Mouse (Mus musculus) gastrocnemius, postnatal 14 days (tissue): Measurements from ENCODE around the gene Cd2ap. TPM values are rescaled to one million over a fixed set of nuclear protein-coding genes. Genes with fewer than 3 reads are reported as not detected.
"Not testable (repeated sequence)": the region's sequence is repeated elsewhere in the genome, so short reads cannot be mapped to it uniquely, and the experiment has no call there.

Experiments
- DNase-seq: peaks from one replicate; pipeline ENCODE4 v3.0.0; 2021; ENCODE audit warnings: mixed read lengths
- intact Hi-C: fragments of 180-260 bp; cut with DNase I; formaldehyde crosslinking; loops from one replicate; pipeline ENCODE4 v1.15.1; 2025; ENCODE audit warnings: low total_unique reads
- long read RNA-seq, 2 experiments: library from polyadenylated mRNA; stranded (forward); transcript quantifications; one replicate each; pipeline ENCODE4 v2.0.0; 2021
- total RNA-seq, 2 experiments: library from RNA; stranded (reverse); gene quantifications; 2 replicates each; pipeline ENCODE4 v1.2.3; 2021

Gene Cd2ap
- total RNA-seq = 10 to 100 TPM; 18.0 to 20.7 TPM
- long read RNA-seq, experiment 1, full-length matches to known transcripts = 3 of 7 reads
- long read RNA-seq, experiment 1, partial matches to known transcripts = 3 of 7 reads
- long read RNA-seq, experiment 1, other reads (novel, unspliced or antisense) = 1 of 7 reads
- long read RNA-seq, experiment 2, full-length matches to known transcripts = 3 of 7 reads
- long read RNA-seq, experiment 2, partial matches to known transcripts = 2 of 7 reads
- long read RNA-seq, experiment 2, other reads (novel, unspliced or antisense) = 2 of 7 reads

DNA sequence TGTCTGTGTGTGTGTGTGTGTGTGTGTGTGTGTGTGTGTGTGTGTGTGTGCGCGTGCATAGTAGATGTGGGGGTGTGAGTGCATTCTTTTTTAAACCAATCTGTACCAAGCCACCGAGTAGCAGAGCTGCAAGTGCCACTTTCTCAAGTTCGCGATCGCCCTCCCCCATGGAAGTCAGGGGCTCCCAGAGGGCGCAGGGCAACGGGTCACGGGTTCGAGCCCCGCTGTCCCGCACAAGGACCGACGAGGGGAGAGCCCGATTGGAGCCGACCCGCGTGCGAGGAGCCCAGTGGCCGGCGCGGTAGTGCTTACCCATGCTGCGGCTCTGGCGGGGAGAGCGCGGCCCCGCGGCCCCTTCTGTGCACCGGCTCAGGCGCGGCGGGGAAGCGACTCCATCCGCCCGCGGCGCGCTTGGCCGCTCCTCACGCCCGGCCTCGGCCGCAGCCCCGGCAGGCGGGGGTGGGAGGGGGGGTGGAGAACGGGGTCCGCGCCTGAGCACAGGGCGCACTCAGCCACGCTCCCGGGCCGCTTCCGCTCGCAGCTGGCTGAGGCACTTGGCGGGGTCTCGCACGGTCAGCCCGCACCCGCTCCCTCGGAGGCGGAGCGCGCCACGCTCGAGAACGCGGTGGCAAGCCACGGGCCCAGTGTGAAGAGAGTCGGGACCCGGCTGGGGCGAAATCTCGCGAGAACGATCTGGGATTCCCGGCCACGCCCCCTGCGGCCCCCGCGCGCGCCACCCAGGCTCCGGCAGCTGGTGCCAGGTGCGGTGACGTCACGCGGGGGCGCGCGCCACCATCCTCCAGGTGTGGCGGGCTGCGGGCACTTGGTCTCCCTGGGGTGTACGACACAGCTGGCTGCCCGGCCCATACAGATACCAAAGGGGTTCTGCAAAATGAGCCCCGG is at the start of gene Cd2ap:
Cd2ap (minus strand) TSS at position 665 of the 903 bp plus-strand sequence.
- intact Hi-C loops = no loop called here
- peak; percentile 96 for DNase-seq

DNA sequence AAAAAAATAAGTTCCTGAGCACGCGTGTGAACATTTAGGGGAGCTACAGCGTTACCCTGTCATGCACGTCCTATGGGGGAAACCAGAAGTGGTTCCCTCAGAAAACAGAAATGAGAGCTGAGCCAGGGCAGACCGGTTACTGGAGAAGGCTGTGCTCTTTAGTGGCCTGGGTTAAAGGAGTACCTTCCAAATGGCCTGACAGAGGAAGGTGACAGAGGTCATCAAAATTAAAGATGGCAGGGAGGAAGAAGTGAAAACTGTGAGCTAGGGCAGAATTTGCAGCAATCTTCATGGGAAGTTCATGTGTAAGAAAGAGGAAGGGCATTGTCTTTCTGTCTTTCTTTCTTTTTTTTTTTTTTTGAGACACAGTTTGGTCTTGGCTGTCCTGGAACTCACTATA is 48.3 kb upstream of the Cd2ap start:
- intact Hi-C loops = no loop called here

DNA sequence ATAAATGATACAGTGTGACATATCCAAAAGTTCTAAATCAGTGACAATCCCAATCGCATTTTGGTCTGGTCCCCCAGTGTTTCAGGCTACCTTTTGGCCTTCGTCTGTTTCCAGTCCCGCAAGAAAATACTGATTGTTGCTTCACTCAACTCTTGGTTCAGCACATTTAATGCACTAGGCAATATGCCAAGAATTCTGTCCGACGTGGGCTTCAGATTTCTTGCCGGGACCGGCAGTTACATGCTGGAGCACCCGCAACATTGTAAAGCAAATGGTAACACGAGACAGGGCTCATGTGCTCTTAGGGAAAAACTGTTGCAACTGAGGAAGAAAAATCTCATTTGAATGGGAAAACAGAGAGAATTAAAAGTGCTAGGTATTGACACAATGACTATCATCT is 42.3 kb upstream of the Cd2ap start:
- DNase-seq = no peak
- intact Hi-C loops = no loop called here

More for the DNA sequence above, 48.3 kb upstream of the Cd2ap start:
- no peak for DNase-seq

DNA sequence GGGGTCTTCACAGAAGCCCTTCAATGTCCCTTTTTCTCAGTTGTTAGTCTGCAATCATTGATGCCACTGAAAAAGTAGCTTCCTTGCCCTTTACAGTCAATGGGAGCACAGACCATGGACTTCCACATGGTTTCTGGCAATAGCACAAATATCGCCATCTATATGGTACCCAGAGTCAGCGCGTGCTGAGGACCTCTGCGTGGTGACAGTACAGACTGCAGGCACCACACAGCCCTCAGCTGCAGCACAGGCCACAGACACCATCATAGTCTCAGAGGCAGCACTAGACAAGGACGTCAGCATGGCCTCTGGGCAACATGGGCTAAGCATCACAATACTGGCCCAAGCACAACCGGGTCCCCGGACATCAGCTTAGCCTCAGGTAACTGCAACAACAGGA is 38.3 kb upstream of the Cd2ap start:
- DNase-seq = no peak
- intact Hi-C loops = no loop called here

DNA sequence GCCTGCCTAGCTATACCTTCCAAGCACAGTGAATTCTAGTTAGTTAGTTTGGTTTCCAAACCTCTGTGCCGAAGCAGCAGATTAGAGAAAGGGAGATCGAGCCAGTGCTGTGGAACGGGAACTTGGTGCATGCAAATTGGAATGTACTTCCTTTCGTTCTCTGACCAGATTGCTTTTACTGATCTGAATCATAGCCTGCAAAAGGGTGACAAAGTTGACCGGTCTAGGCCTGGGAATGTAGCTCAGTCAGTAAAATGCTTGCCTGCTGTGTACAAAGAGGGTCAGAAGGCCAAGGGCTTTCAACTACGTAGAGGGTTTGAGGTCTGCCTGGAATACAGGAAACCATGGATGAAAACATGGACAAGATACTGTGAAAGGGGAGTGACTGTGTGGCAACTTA is 35.7 kb upstream of the Cd2ap start:
- DNase-seq = no peak
- intact Hi-C loops = no loop called here

DNA sequence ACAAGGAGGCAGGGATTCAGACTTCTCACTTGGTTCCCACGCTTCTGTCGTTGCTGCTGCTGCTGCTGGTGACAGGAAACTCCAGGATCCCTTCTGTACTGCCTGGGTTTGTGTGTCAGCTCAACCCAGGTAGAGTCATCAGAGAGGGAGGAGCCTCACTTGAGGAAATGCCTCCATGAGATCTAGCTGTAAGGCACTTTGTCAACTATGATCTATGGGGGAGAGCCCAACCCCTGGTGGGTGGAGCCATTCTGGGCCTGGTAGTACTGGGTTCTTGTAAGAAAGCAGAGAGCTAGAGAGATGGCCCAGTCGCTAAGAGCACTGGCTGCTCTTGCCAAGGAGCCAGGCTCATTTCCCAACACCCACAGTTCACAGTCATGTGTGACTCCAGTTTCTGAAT is 34.0 kb upstream of the Cd2ap start:
- intact Hi-C loops = no loop called here
- no peak for DNase-seq

DNA sequence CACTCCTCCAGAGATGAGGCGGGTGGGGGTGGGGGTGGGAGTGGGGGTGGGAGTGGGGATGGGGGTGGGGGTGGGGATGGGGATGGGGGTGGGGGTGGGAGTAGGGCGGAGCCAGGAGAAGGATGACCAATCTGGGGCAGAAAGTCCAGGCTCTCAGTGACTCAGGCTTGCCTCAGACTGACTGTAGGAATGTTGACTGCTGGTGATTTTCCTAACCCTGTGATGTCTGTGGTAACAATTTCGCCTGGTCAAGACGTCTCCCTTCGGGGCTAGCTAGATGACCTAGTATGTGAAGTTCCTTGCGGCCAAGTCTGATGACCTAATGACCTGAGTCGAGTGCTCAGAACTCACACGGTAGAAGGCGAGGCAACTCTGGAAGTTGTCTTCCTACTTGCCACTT is 32.9 kb upstream of the Cd2ap start:
- intact Hi-C loops = no loop called here
- no peak for DNase-seq

DNA sequence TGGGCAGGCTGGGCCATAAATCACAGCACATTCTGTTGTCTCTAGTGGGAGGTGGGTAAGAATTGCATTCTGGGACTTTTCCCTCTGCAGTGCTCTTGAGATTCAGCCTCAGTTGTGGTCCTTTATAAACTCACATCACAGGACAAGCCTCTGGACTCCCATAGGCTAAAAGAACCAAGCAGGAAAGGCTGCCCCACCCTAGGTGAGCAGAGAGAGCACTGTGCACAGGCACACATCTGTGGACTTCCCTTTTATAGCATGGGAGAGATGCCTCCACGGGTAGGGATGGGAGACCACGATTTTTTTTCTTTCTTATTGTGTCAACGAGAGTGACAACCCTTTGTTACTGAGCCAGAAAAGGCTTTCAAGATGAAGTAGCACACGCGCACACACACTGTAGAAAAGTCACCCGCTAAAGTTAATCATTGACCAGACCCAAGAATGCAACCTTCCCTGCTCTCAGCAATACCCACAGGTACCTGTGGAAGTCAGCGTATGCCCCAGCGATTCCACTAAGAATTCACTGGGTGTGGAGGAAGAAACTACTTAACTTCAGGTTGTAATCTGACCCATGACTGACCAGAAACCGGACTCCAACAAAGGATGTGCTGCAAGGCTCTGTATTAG is 32.4 kb upstream of the Cd2ap start:
- DNase-seq = no peak
- intact Hi-C loops = no loop called here

DNA sequence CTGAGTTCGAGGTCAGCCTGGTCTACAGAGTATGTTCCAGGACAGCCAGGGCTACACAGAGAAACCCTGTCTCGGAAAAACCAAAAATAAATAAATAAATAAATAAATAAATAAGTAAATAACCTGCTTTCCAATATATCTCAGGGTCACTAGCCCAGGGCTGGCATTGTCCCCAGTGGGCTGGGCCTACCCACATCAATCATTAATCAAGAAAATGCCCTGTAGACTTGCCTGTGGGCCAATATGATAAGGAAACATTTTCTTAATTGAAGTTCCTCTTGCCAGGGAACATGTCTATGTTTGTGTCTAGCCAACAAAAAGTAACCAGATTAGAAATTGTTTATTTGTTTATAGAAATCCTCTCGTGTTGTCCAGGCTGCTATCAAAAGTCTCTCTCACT is 31.7 kb upstream of the Cd2ap start:
- no peak for DNase-seq
- intact Hi-C loops = no loop called here

DNA sequence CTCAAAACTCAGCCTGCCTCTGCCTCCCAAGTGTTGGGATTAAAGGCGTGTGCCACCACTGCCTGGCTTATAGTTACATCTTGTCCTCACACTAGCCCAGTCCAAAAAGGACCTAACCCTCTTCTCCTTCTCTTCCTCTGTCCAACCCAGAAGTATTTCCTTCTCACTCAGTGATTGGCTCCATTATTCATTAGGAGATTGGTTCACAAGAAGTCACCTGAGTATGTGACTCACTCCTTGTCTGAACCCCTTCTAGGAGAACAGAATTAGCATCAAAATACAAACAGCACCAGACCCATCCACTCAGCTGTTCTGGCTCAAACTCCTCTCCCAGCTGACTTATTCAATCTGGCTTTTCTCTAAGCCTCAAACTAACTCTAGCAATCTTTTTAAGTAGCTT is 30.0 kb upstream of the Cd2ap start:
- DNase-seq, intact Hi-C loops: not testable (repeated sequence)

DNA sequence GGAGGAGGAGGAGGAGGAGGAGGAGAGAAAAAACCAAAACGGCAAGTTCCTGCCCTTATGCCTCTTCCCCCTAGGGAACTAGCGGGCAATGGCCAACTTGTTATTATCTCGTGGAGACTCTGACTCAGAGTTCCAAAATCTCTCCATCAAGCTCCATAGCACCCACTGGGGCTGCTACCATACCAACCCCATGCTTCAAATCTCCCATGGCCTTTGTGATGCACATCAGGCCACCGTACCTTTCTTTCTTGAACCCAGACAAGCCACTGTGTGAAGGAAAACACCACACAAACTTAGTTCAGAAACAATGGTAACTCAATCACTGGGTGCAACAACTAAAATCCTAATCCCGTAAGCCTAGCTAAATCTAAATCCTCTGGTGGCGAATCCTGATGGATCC is 29.5 kb upstream of the Cd2ap start:
- DNase-seq = no peak
- intact Hi-C loops = no loop called here

DNA sequence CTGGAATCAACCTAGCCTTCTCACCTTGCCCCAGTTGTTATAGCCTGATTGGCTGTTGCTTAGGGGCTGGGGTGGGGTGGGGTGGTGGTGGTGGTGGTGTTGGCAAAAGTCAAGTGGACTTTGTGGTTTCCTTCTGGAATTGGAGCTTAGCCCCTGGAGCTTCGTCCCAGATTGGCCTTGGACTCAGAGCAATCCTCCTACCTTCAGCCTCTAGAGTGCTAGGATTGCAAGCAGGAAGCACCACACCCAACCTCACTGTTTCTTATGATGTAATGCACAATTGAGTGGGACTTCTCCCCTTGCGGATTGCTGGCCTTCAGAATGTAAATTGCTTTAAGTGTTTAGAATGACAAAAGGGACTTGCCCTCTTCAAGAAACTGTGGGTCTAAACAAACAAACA is 24.3 kb upstream of the Cd2ap start:
- DNase-seq = no peak

DNA sequence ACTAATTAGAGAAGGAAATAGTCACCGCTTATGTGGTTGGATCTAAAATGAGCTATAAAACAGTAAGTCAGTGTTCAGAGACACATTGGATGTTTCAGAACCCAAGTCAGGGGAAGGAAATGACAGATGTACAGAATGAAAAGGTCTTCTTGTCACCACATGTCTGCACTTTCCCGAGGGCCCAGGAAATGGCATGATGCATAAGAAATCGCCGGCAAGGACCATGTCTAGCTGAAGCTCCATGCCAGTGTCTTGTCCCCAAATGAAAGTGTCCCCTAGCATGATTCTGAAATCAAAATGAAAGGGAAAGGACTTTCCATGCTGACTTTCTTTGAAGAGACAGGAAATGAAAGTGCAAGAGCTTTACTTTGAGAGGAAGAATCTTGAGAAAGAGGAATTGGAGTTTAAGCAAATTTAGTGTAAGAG is 10.8 kb upstream of the Cd2ap start:
- no peak for DNase-seq
- intact Hi-C loops = no loop called here

More for the DNA sequence above, 24.3 kb upstream of the Cd2ap start:
- intact Hi-C loops = no loop called here

DNA sequence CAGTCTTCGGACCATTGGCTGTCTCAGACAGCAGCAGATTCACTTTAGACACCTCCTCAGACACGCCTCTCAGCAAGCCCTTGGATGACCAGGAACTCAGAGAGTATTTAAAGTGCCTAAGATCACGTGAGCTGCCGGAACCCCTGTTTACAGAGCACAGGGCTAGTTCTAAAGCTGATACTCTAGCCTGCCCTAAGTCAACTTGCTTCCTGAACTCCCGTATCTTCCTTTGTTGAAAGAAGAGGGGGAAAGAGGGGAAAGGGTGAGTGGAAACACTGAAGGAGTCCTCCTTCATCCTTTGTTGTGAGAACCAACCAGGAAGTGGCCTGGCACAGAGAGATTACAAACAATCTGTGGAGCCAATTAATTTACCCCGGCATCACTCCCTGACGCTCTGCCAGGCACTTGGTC is 8.6 kb upstream of the Cd2ap start:
- intact Hi-C loops = no loop called here
- DNase-seq = no peak

DNA sequence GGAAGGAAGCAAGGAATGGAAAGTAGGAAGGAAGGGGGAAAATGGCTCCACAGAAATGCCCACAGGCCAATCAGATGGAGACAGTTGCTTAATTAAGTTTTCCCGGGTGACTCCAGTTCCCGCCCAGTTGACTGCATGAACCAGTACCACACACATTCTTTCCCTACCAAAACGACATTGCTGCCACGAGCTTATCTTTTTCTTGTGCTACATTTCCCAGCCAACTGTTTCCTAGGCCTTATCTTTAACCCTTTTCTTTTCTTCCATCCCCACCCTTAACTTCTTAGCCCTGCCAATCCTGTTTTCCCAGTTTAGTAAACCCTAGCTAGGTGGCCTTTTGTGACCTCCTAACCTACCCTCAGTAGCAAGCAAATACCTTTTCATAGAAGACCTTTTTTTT is 7.9 kb upstream of the Cd2ap start:
- intact Hi-C loops = no loop called here

DNA sequence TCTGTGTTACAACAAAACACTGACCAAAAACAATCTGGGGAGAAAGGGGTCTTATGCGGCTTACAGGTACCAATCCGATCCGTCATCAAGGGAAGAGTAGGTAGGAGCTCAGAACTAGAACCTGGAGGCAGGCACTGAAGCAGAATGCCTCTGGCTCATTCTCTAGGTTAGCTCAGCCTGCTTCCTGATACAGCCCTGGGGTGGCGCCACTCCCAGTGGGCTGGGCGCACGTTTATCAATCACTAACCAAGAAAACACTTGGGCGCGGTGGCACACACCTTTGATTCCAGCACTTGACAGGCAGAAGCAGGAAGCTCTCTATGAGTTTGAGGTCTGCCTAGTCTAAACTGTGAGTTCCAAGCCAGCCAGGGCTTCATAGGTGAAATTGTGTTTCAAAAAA is 7.3 kb upstream of the Cd2ap start:
- intact Hi-C loops = no loop called here

More for the DNA sequence above, 7.9 kb upstream of the Cd2ap start:
- no peak for DNase-seq

DNA sequence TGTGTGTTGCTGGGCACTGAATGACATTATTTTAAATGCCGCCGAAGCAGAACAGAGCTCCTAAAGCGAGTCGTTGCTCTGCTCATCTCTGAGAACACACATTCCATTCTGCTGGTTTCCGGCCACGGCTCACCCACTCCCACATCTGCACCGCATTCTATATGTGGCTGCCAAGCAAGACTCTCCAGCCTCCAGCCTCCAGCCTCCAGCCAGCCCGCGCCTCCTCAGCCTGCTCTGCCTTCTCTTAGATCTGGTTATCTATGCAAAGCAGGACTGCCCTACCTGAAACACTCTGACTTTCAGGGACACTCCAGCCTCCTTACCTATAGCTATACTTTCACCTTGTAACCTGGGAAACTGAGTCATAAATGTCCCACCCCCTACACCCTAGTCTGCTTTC is 6.8 kb upstream of the Cd2ap start:
- DNase-seq = no peak
- intact Hi-C loops = no loop called here

More for the DNA sequence above, 7.3 kb upstream of the Cd2ap start:
- no peak for DNase-seq

DNA sequence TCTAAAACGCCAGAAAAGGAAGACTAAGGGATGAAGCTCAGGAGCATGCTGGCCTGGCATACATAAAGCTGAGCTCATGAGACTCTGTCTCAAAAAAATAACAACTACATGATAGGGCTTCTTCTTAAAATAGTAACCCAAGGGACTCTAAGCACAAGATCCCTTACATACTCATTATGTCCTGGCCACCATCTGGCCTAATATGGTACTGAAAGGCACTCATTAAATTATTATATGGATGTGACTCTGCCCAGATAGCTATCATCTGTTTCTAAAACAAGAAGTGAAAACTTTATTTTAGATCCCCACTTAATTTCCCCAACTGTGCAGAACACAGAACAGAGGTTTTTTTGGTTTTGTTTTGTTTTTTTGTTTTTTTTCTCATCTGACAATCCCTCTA is 6.4 kb upstream of the Cd2ap start:
- DNase-seq = no peak
- intact Hi-C loops = no loop called here

DNA sequence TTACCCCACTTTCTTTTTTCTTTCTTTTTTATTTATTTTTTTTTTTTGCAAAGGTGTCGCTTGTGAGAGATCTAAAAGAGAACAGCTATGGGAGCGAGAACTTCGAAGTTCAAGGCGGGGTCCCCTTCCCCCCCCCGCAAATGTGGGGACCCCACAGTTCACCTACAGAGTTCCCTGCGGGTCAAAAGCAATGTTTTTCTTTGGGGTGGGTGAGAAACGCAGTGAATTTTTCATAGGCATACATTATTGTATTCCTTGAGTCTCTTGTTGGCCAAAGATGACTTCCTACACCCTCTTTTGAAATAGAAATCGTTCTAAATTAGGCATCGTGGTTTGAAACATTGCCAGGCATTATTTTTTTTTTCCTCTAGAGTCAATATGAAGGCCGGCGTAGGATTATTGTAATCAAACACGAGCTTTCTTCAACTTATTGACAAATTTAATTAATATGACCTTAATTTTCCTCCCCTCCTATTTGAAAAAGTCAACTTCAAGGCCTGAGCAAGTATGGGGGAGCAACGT is 500 bp upstream of the Cd2ap start:
- DNase-seq = no peak
- intact Hi-C loops = no loop called here

DNA sequence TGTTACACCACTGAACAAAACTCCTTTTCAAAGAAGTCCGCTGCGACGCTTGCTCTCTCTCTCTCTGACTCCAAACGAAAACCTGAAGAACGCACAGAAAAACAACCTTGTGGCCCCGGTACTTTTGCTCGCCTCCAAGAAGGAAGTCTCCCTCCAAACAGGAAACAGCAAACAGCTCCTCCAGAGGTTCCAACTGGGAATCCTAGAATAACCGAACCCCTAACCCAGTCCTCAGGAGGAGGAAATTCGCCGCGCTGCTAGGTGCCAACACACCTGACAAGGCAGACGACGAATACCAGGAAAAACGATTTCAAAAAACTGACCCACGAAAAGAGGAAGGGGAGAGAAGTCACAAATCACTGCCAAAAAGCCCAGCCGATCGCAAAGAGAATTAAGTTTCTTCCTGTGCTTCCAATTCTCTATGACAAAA is 879 bp downstream of the Cd2ap start:
- DNase-seq = peak; percentile 15

More for the DNA sequence above, 879 bp downstream of the Cd2ap start:
- intact Hi-C loops = no loop called here
